Mouse (Mus musculus): Measurements from ENCODE around the gene Wdr74.

Wdr74 gene

DNA sequence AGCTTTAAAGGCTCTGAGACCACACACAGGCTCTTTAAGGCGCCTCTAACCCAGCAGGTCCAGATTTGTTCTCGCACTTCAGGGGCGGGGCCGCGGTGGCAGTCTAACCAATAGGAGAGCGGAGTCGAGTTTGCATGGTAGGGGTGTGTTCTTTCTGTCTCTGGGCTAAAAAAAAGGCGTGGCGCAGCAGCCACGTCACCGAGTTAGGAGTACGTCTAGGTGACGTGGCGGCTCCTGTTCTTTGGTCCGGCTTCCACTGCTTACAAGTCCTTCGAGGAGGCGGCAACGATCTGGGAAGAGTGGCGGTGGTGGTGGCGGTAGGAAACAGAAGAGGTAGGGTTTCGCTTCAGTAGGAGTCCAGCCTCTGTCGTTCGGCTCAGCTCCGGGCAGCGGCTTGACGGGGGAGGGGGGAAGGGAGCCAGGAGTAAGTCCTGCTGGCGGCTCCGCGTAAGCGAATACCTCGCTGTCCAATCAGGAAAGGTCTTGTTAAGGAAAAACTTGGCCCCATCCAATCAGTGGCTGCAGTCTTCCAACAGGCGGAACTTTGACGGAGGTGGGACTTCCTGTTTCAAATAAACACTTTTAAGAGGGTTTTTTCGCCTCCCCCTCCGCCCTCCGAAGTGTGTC is 5.7 kb downstream of the Wdr74 start, which contains the start of gene Stx5a:
TSS of gene Stx5a (plus strand) at position 171 of the 627 bp plus-strand sequence.
- DNase-seq (ENCODE audit: low read depth, low spot score), result peak; percentile 99

DNA sequence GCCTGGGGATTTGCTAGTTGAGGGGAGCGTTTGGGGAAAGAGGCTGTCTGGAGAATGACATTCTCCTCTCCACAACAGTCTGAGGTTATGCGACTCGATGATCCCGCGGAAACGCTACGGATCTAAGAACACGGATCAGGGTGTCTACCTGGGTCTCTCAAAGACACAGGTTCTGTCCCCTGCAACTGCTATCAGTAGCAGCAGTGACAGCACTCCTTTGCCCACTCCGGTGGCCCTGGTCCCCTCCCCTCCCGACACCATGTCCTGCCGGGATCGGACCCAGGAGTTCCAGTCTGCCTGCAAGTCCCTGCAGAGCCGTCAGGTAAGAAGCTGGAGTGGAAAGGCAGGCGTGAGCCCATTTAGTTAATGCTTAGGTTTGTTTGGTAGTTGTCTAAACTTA is 6.5 kb downstream of the Wdr74 start:
- peak; percentile 34 for DNase-seq (ENCODE audit: low read depth, low spot score)

DNA sequence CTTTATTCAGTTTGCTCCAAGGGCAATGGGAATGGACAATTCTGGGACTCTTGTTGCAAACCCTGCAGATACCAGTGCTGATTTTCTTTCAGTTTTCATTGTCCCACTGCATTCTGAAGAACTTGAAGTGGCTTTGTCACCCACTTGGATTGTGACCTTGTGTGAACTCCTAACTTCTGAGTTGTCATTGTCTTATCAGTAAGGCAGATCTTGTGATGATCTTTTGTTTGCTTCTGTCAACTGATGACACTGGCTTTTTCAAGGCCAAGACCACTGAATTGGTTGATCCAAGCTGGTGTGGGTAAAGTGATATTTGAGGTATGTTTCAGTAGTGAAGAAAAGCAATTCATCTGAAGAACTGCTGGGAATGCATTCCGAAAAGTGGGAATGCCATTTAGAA is 9.8 kb downstream of the Wdr74 start:
- DNase-seq (ENCODE audit: low read depth, low spot score), result no peak

DNA sequence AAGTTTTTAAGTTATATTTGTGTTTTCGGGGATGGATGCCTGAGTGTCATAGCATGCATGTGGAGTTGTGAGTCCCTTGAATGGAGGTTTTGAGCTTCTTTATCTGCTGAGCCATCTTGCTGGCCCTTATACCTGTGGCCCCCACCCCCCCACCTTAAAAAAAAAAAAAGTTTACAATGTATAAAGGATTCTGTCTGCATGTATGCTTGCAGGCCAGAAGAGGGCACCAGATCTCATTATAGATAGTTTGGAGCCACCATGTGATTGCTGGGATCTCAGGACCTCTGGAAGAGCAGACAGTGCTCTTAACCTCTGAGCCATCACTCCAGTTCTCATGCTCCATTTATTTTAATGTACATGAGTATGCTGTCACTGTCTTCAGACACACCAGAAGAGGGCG is 11.7 kb downstream of the Wdr74 start:
- peak; percentile 46 for DNase-seq (ENCODE audit: low read depth, low spot score)

DNA sequence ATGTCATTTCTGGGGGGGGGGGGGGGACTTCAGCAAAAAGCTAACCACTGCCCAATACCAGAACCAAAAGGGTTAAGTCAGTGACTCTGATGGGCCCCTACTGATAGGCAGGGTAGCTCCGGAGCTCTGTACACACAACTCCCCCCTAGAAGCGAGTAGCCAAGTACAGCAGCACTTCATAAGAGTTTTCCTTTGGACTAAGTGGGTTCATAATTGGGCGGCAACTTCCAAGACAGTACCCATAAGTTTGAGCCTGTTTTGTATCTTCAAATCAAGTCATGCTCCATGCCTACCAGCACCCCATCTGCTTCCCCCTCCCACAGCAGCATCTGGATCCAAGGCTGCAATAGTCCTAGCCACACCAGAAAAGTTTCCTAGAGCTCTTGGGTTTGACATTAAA is 20.0 kb downstream of the Wdr74 start:
- no peak for DNase-seq (ENCODE audit: low read depth, low spot score)

DNA sequence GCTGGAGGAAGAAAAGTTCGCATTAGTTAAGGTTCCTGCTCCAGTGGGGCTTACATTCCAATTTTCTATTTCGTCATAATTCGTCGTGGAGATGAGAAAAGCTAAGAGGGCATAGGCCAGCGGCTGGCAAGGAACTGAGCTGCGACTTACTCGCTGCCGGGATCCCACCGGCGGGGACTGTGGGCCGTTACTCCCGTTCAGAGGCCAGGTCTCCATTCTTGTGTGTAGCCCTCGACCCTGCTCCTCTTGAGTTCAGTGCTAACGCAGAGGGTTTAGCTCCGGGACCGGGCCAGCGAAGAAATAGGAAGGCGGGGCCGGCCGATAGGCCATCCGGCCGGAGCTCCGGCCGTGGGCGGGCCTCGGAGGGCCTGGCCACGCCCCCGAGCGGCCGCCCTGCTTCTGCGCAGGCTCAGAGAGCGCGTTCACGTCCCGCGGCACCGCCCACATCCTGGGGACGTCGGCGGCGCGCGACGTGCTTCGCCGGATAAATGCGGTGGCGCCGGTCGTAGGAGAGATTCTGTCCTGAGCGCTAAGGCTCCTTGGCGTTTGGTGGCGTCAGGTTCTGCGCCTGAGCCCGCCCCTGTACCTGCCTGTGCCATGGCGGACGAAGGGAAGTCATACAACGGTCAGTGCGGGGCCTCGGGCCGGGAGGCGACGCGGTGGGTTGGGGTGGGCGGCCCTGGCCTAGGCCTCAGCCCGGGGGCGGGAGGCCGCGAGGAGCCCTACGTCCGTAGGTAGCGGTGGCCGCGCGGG is 21.2 kb downstream of the Wdr74 start, which contains the start of gene Nxf1:
TSS of gene Nxf1 (plus strand) at position 439 of the 753 bp plus-strand sequence.
- peak; percentile 96 for DNase-seq (ENCODE audit: low read depth, low spot score)

DNA sequence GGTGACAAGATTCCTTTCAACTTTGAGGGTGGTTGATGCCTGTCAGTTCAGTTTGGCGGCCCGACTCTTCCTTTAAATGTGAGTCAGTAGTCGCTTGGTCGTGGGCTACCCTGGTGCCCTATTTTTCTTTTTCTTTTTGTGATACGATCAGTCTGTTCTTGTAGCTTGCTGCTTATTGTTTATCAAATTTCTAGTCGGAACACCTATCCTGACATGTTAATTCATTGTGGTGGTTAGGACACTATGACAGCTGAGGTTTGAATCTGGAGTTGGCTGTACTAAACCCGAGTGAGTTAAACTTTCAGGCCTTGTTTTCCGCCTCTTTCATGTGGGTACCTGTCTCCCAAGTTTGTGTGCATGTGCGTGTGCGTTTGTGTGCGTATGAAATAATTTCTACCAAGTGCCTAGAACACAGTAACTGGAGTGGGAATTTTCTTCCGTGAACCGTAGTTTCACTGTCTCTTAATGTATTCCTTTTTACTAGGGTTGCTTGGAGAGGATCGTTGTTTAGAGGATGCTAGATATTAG is 21.9 kb downstream of the Wdr74 start:
- DNase-seq (ENCODE audit: low read depth, low spot score), result peak; percentile 72

DNA sequence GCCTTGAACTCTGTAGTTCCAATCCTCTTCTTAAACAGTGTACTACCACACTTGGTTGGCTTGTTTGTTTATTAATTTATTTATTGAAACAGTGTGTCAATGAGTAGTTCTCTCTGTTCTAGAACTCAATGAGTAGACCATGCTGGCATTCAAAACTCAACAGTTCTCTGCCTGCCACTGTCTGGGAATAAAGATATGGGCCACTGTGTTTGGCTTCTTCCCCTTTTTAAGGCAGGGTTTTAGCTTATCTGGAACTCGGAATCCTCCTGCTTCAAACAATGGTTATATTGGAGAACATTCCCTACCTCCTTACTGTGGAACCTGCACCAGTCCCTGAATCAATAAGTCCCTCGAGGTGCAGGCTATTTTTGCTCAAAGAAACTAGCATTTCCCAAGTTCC is 23.3 kb downstream of the Wdr74 start:
- no peak for DNase-seq (ENCODE audit: low read depth, low spot score)

DNA sequence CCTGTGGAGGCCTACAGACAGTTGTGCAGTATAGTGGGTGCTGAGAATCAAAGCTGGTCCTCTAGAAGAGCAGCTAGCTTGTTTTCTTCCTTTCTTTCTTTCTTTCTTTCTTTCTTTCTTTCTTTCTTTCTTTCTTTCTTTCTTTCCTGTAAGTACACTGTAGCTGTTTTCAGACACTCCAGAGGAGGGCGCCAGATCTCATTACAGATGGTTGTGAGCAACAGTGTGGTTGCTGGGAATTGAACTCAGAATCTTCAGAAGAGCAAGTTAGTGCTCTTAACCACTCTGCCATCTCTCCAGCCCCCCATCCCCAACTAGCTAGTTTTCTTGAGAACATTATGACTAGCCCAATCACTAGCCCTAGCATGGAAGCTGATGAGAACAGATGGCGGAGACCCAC is 25.1 kb downstream of the Wdr74 start:
- peak; percentile 25 for DNase-seq (ENCODE audit: low read depth, low spot score)

DNA sequence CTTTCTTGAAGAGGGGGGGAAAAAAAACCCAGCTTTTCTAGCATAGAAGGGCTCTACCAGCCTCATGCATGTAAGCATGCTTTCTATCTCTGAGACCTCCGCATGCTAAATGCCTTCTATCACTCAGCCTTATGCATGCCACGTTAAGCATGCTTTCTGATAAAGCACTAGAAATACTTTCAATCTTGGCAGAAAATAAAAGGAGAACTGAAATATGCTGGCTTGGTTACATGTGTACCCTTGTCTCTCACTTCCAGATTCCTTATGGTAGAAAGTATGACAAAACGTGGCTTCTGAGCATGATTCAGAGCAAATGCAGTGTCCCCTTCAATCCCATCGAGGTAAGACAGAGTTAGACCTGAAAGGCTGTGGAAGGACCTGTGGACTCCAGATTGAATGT is 27.6 kb downstream of the Wdr74 start:
- DNase-seq (ENCODE audit: low read depth, low spot score), result no peak

DNA sequence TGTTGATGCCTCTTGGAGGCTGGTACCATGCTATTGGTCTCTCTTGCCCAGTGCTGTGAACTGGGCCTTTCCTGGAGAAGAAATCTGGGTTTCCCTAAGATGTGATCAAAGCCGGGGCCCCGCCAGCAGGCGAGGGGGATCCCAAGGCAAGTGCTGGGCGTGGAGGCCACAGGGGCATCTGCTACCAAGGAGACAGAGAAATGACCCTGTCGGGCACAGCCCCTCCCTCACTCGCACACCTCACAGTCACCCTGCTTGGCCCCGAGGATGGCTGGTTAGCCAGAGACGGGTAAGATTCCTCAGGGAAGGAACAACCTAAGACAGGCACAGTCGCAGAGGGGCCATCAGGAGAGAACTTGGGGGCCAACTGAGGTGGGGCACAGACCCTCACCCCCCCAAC is 29.9 kb downstream of the Wdr74 start:
- DNase-seq (ENCODE audit: low read depth, low spot score), result no peak

DNA sequence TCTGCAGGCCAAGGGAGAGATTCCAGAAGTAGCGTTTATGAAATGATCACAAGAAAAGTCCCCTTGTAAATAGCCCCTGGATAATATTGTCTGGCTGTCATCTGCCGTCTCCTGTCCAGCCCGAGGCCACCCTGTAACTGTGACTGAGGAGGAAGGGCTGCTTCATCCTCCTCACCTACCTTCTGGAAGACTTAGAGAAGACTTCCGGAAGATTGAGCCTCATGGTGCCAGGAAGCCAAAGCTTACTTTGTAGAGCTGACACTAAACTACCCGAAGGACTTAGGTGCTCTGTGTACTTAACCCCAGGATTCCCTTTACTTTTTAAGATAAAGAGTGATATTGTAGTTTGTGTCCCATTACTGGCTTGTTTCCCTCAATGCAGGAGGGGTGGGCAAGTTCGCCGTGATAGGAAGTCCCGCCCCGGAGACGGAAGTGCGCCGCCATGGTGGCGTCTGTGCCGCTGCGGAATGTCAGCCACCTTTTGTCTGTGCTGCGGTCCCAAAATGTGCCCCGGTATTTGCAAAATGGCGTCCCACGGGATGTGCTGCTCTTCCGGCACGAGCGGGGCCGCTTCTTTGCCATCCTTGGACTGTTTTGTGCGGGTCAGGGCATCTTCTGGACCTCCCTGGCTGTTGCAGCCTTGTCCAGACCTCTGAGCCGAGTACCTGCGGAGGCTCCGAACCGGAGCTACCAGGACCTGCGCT is 35.1 kb downstream of the Wdr74 start, which contains the start of gene Tmem223:
TSS of gene Tmem223 (plus strand) at position 430 of the 704 bp plus-strand sequence.
- peak; percentile 90 for DNase-seq (ENCODE audit: low read depth, low spot score)

DNA sequence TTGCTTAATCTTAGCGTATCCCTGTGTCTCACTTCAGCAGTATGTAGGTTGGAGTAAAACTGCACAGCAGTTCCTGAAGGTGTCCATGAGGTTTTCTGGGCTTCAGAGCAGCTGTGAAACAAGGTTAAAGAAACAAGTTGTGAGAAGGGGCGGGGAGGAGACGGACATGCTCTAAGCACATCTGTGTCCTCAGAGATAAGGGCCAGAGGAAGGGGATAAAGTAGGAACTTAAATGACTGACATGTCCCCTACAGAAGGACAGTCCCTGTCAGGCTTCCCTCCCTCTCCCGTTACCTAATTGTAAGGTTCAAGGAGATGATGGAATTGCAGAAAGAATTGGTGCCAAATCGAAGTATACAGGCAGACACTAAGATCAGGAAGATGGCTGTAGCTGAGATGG is 37.4 kb downstream of the Wdr74 start:
- DNase-seq (ENCODE audit: low read depth, low spot score), result no peak

DNA sequence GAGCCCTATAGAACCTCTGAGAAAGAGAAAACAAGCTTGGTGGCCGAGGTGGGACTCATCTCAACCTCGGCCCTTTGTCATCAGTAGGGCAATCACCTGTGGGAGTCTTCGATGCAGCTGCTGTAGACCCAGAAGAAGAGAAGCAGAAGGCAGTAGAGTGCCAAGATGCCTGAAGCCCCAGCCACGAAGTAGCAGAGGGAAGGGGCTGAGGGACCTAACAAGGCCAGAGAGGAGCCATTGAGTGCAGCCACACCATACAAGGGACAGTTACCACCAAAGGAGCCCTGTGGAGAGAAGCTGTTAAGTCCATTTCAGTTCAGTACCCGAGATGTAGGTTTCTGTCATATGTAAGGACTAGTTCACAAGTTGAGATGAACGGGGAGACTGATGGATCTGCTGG is 37.8 kb downstream of the Wdr74 start:
- DNase-seq (ENCODE audit: low read depth, low spot score), result no peak

DNA sequence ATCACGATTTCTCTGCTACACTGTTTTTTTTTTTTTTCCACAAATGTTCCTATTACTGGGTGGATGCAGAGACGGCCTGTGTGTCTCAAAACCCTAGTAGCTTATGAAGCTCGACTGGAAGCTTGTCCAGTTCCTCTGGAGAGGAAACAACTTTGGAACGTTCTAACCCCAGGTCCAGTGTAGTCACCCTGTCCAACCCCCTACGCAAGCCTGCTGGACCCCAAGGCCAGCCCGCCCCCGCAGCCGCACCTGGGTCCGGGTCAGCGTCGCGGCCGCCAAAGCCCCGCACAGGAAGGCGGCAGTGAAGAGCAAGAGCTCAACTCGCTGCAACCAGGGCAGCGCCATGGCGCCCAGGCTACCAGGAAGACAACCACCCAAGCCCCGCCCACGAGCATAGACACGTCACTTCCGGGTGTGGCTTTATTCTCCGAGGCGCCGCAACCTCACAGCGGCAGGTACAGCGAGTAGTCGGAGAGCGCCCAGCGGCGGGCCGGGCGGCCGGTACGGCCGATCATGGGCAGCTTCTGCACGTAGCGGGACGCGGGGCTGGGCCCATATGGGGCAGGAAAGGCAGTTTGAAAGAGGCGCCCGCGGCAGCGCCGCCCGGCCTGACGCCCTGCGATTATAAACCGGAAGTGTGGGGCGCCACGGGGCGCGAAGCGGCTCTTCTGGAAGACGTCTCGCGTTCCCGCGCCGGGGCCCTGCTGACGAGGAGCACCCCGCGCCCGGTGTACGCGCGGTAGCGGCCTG is 38.6 kb downstream of the Wdr74 start, which contains the start of gene Tmem179b:
TSS of gene Tmem179b (minus strand) at position 382 of the 750 bp plus-strand sequence.
- peak; percentile 96 for DNase-seq (ENCODE audit: low read depth, low spot score)

DNA sequence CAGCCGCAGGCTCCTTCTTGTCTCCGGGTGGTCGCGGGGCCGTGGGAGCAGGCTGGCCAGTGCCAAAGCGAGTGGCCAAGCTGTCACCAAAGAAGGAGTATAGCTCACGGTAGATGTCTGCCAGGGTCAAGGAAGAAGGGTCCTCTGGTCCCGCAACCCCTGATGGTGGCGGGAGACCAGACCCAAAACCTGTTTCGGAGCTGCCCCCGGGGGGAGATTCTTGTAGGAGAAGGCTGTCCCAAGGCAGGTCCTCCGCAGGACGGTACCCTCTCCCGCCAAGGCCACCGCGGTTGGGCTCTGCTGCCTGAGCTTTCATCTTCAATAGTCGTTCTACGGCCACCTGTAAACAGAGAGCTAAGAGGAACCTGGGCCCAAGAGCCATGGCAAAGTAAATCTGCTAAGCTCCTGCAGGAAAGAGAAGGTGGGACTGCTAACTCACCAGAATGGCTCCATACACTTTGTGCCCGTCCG is 39.4 kb downstream of the Wdr74 start:
- DNase-seq (ENCODE audit: low read depth, low spot score), result no peak

DNA sequence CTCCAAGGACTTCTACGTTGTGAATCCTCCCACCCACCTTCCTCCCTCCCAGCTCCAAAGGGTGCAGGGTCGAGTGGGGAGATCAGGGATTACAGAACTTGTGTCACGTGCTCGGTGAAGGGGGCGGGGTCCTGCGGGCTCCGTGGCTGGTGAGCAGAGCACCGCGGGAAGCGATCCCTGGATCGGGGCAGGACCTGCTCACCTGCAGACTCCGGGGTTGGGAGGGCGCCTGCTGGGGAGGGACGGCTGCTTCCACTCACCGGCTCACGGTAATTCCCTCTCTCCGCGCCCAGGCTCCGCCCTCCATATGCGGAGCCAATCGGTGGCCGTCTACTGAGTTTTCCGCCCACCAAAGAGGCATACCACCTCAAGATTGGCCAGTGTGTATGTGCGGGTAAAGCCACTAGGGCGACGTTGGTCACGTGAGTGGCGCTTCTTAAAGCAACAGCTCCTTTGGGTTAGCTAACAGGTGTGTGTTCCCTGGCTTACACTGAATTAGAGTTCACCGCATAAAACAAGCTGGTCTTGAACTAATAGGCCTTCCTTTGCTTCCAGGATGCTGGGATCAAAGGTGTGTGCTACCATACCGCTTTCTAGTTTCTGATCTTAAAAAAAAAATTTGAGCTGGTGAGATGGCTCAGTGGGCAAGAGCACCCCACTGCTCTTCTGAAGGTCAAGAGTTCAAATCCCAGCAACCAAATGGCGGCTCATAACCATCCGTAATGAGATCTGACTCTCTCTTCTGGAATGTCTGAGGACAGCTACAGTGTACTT is 50.6 kb downstream of the Wdr74 start, which contains the start of gene Taf6l:
TSS of gene Taf6l (minus strand) at position 410 of the 774 bp plus-strand sequence.
- DNase-seq (ENCODE audit: low read depth, low spot score), result peak; percentile 96

DNA sequence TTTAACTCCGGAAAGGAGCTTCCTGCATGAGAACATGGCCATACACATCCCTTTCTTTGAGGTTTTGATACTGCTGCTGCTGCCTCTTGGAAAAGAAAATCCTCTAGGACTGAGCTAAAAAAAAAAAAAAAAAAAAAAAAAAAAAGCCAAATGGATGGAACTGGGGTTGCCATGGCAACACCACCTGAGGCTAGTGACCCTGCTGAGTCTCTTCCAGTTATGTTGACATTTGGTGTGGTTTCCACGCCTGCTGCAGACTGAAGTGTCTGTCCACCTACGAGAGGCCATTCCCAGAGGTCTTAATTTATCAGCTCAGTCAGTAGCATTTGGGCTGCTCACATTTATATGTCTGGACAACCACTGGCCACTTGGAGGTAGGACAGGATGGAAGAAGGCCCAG is 52.9 kb downstream of the Wdr74 start:
- DNase-seq (ENCODE audit: low read depth, low spot score), result no peak

DNA sequence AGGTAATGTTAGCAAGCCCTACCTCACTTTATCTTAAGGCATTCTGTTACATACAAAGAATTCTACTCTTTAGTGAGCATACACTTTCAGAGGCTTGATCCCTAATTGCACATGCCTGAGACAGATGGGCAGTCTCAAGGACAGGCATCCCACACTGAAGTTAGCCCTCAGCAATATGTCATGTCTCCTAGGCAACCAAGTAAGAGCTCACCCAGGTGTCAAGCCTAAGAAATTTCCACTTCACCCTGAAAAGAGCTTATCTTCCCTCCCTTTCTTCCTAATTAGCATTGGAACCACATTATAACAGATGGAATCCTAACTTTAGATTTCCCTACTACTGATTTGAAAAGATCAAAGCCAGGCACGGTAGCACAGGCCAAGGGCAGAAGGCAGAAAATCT is 53.5 kb downstream of the Wdr74 start:
- DNase-seq (ENCODE audit: low read depth, low spot score), result no peak

DNA sequence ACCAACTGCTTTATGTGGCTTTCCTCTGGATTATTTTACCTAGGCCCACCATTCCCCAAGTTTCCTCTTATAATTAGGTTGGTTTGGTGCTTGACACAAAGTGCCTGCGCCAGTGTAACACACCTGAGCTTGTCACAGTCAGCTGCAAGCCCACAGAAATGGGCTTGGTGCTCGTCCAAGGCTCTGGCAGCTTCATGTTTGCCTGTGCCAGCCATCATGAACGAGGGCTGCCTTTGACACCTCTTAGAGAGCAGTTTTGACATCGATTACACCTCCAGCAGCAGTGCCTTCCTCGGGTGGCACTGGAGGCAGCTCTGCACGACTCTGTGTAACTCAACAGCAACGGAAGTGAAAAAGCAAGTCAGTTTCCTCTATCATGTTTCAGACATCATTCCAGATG is 54.5 kb downstream of the Wdr74 start:
- no peak for DNase-seq (ENCODE audit: low read depth, low spot score)
